Mouse (Mus musculus) embryonic facial prominence, embryonic 11.5 days (tissue): ENCODE measurements around the gene Arl4a. TPM values are rescaled to one million over a fixed set of nuclear protein-coding genes. Genes with fewer than 3 reads are reported as not detected.
A peak's percentile ranks its signal among the peaks of the same experiment; 100 is the strongest.

Experiments
- ATAC-seq: fragments of 200-750 bp; cut with Nextera tagmentation; replicated peaks from 2 replicates; pipeline ENCODE4 v1.8.0; 2017; ENCODE audit warnings: low read depth; ENCODE audit not compliant: insufficient number of reproducible peaks, low FRiP score, low TSS enrichment
- DNase-seq: peaks from one replicate; pipeline ENCODE4 v3.0.0-alpha.2; 2015; ENCODE audit warnings: low spot score
- H3K27ac ChIP-seq: fragments of 300-500 bp; sonication (generic); replicated peaks from 2 replicates; pipeline ENCODE4 v1.5.1; 2014; ENCODE audit warnings: mild to moderate bottlenecking, low read depth, low read length, control low read depth
- H3K27me3 ChIP-seq: fragments of 300-500 bp; sonication (generic); 2 replicates; pipeline ENCODE4 v1.6.1; 2014; ENCODE audit warnings: mild to moderate bottlenecking, low read length, moderate library complexity, mixed read lengths; ENCODE audit not compliant: control insufficient read depth, insufficient read depth
- H3K36me3 ChIP-seq: fragments of 300-500 bp; sonication (generic); replicated peaks from 2 replicates; pipeline ENCODE4 v1.6.1; 2014; ENCODE audit warnings: low read depth, mild to moderate bottlenecking, low read length, moderate library complexity, mixed read lengths; ENCODE audit not compliant: control insufficient read depth, insufficient read depth
- H3K4me1 ChIP-seq: fragments of 300-500 bp; sonication (generic); 2 replicates; pipeline ENCODE4 v1.6.1; 2014; ENCODE audit warnings: low read length, mixed read lengths; ENCODE audit not compliant: control insufficient read depth, insufficient read depth
- H3K4me2 ChIP-seq: fragments of 300-500 bp; sonication (generic); 2 replicates; pipeline ENCODE4 v1.6.1; 2014; ENCODE audit warnings: low read depth, mild to moderate bottlenecking, control low read depth, low read length, moderate library complexity
- H3K4me3 ChIP-seq: fragments of 300-500 bp; sonication (generic); 2 replicates; pipeline ENCODE4 v1.5.1; 2014; ENCODE audit warnings: low read depth, low read length, control low read depth
- H3K9ac ChIP-seq: fragments of 300-500 bp; sonication (generic); replicated peaks from 2 replicates; pipeline ENCODE4 v1.6.1; 2014; ENCODE audit warnings: mild to moderate bottlenecking, control low read depth, low read length
- H3K9me3 ChIP-seq: fragments of 300-500 bp; sonication (generic); replicated peaks from 2 replicates; pipeline ENCODE4 v1.6.1; 2016; ENCODE audit warnings: mild to moderate bottlenecking, low read length, inconsistent platforms, mixed read lengths; ENCODE audit not compliant: control insufficient read depth
- whole genome bisulfite sequencing: fragments of 180-500 bp; shearing (Covaris S2); extraction: QIAGEN DNeasy Blood & Tissue Kit; methylation state at CpG from one replicate; pipeline ENCODE4 v1.1.7; 2014; 5-methylcytosine and 5-hydroxymethylcytosine counted together
- polyA plus RNA-seq: library from polyadenylated mRNA; unstranded; fragments of >200 nt; fragmentation: Nextera tagmentation; extraction: Ambion mirVana; gene quantifications from 2 replicates; pipeline ENCODE4 v1.2.1, GENCODE M21; 2014

Arl4a gene
- polyA plus RNA-seq, 1 experiment from 2014 or later: 37.5 TPM

- Histone ChIP-seq H3K4me3 (no peak overlapping the region), H3K27ac (no peak overlapping the region), H3K4me1 (no peaks in the 10 kb centered on the region), H3K4me2 (no peak overlapping the region), H3K9me3 (no peaks in the 10 kb centered on the region), H3K27me3 (no peaks in the 10 kb centered on the region), H3K36me3 (no peaks in the 10 kb centered on the region), H3K9ac (no peak overlapping the region)
- no peak for ATAC-seq
- DNase-seq: no peak
- 84% methylated on average over 4 of the region's 4 CpGs for WGBS
Observed at GRCm38 (mm10) chr12:39987177-39987576, 50.6 kb downstream of the Arl4a start.

GRCm38 (mm10) chr12:39985639-39986038 is 52.2 kb downstream of the Arl4a start:
- Histone ChIP-seq H3K9ac (no peak overlapping the region), H3K27me3 (no peaks in the 10 kb centered on the region), H3K36me3 (no peaks in the 10 kb centered on the region), H3K4me2 (no peak overlapping the region), H3K4me3 (no peak overlapping the region), H3K9me3 (no peaks in the 10 kb centered on the region), H3K27ac (no peak overlapping the region), H3K4me1 (no peaks in the 10 kb centered on the region)
- DNase-seq: no peak
- WGBS: 96% methylated on average over 7 of the region's 7 CpGs
- ATAC-seq: no peak

DNA sequence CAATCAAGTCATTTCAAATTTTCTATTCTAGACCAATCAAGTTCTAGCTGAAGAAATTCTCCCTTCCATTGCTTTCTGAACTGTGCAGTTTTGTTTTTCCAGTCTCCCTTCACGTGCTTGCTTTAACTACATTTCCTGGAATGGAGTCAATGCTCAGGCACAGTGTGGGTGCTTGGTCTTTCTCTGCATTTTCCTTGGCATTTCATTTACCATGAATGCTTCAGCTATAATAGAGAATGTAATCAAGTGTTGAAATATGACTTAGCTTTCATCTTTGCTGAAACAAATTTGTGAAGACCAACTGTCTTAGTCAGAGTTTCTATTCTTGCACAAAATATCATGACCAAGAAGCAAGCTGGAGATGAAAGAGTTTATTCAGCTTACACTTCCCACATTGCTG is 58.0 kb downstream of the Arl4a start:
- ATAC-seq: no peak
- Histone ChIP-seq H3K4me1 (no peaks in the 10 kb centered on the region), H3K4me2 (no peak overlapping the region), H3K36me3 (no peaks in the 10 kb centered on the region), H3K27me3 (no peaks in the 10 kb centered on the region), H3K9ac (no peak overlapping the region), H3K4me3 (no peak overlapping the region), H3K27ac (no peak overlapping the region), H3K9me3 (no peaks in the 10 kb centered on the region)
- DNase-seq: no peak
- WGBS: 68% methylated on average over 1 of the region's 1 CpGs

DNA sequence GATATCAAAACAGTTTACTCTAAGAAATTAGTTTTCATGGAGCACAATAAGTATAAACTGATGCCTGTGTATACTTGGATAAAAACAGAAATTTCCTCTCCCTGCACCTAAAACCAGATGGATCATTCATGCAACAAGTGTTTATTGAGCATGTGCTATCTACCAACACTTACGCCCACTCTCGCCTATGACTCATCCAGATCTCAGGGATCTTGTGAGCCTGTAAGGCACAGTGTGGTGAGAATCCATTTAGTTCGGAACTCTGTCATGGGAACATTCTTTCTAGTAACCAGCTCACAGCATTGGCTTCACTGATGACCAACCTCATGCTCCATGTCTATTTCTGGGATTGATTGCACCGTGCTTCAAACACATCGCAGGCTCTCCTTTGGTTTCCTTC is 58.8 kb downstream of the Arl4a start:
- H3K4me3 ChIP-seq: no peak overlapping the region
- H3K9me3 ChIP-seq: no peaks in the 10 kb centered on the region
- no peak for ATAC-seq
- H3K4me2 ChIP-seq: no peak overlapping the region
- no peaks in the 10 kb centered on the region for H3K36me3 ChIP-seq
- no peaks in the 10 kb centered on the region for H3K27me3 ChIP-seq
- no peaks in the 10 kb centered on the region for H3K4me1 ChIP-seq
- no peak for DNase-seq
- H3K27ac ChIP-seq: no peak overlapping the region
- WGBS: 92% methylated on average over 5 of the region's 5 CpGs
- no peak overlapping the region for H3K9ac ChIP-seq

- Histone ChIP-seq H3K9me3 (no peaks in the 10 kb centered on the region), H3K4me2 (no peak overlapping the region), H3K4me1 (no peaks in the 10 kb centered on the region), H3K36me3 (no peaks in the 10 kb centered on the region), H3K9ac (no peak overlapping the region), H3K27ac (no peak overlapping the region), H3K27me3 (no peaks in the 10 kb centered on the region), H3K4me3 (no peak overlapping the region)
- no peak for ATAC-seq
- DNase-seq: no peak
- 83% methylated on average over 8 of the region's 8 CpGs for WGBS
Observed at GRCm38 (mm10) chr12:39977996-39978590, 59.7 kb downstream of the Arl4a start.

DNA sequence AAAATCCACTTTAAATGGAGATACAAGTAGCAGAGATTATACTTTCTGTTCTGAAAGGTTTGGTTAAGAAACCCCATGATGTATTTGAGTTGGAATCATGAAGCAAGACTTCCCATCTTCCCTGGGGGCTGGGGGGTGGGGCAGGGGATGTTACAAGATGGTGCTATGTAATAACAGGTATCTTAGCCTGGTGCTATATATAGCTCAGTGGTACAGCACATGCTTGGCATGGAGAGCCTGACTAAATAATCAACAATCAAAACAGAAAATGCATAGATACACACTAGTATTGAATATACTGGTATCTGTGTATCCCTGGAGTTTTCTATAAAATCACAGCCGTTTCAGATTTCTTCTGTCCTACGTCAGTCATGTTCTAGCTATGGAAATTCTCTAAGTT is 61.4 kb downstream of the Arl4a start:
- Histone ChIP-seq H3K27ac (no peak overlapping the region), H3K4me1 (no peaks in the 10 kb centered on the region), H3K4me3 (no peak overlapping the region), H3K36me3 (no peaks in the 10 kb centered on the region), H3K4me2 (no peak overlapping the region), H3K27me3 (no peaks in the 10 kb centered on the region), H3K9me3 (no peaks in the 10 kb centered on the region), H3K9ac (no peak overlapping the region)
- DNase-seq: no peak
- 91% methylated on average over 2 of the region's 2 CpGs for WGBS
- ATAC-seq: no peak

- WGBS: 55% methylated on average over 9 of the region's 9 CpGs
- no peak for ATAC-seq
- no peaks in the 10 kb centered on the region for H3K27me3 ChIP-seq
- no peak overlapping the region for H3K27ac ChIP-seq
- peak; percentile 36 for DNase-seq
- no peaks in the 10 kb centered on the region for H3K36me3 ChIP-seq
- no peak overlapping the region for H3K4me2 ChIP-seq
- H3K4me1 ChIP-seq: no peaks in the 10 kb centered on the region
- no peak overlapping the region for H3K9ac ChIP-seq
- H3K4me3 ChIP-seq: no peak overlapping the region
- H3K9me3 ChIP-seq: no peaks in the 10 kb centered on the region
Observed at GRCm38 (mm10) chr12:39975829-39976340, 61.9 kb downstream of the Arl4a start.

GRCm38 (mm10) chr12:39974977-39975583 is 62.7 kb downstream of the Arl4a start:
- 43% methylated on average over 4 of the region's 4 CpGs for WGBS
- Histone ChIP-seq H3K4me1 (no peaks in the 10 kb centered on the region), H3K4me2 (no peak overlapping the region), H3K27ac (no peak overlapping the region), H3K4me3 (no peak overlapping the region), H3K27me3 (no peaks in the 10 kb centered on the region), H3K36me3 (no peaks in the 10 kb centered on the region), H3K9me3 (no peaks in the 10 kb centered on the region), H3K9ac (no peak overlapping the region)
- no peak; the same call in 1 of the 2 replicates for ATAC-seq
- no peak for DNase-seq
